Mouse (Mus musculus) stomach, embryonic 14.5 days (tissue): ENCODE measurements at regions not wholly inside any gene's neighbourhood (a gene's known extent, or its start where the extent isn't known, plus 50 kb on each side); places are given as distances from the start of the nearest gene placed in this dataset.
"Not testable (repeated sequence)": the region's sequence is repeated elsewhere in the genome, so short reads cannot be mapped to it uniquely, and the experiment has no call there.

Experiments
- ATAC-seq: fragments of 200-750 bp; cut with Nextera tagmentation; 2 replicates; pipeline ENCODE4 v1.8.0; 2017; ENCODE audit warnings: low read depth, moderate TSS enrichment; ENCODE audit not compliant: insufficient number of reproducible peaks, insufficient read depth, low FRiP score
- H3K27ac ChIP-seq: fragments of 300-500 bp; sonication (generic); 2 replicates; pipeline ENCODE4 v1.5.1; 2014; ENCODE audit warnings: mild to moderate bottlenecking, low read length, moderate library complexity, mixed read lengths
- H3K27me3 ChIP-seq: fragments of 300-500 bp; sonication (generic); 2 replicates; pipeline ENCODE4 v1.6.1; 2014; ENCODE audit warnings: low read length, control low read depth, mixed read lengths; ENCODE audit not compliant: control insufficient read depth, insufficient read depth
- H3K36me3 ChIP-seq: fragments of 300-500 bp; sonication (generic); 2 replicates; pipeline ENCODE4 v1.6.1; 2014; ENCODE audit warnings: mild to moderate bottlenecking, control low read depth, low read length, moderate library complexity, mixed read lengths; ENCODE audit not compliant: control insufficient read depth, insufficient read depth
- H3K4me1 ChIP-seq: fragments of 300-500 bp; sonication (generic); 2 replicates; pipeline ENCODE4 v1.6.1; 2014; ENCODE audit warnings: low read length, control low read depth, mixed read lengths; ENCODE audit not compliant: control insufficient read depth, insufficient read depth
- H3K4me2 ChIP-seq: fragments of 300-500 bp; sonication (generic); replicated peaks from 2 replicates; pipeline ENCODE4 v1.6.1; 2014; ENCODE audit warnings: low read depth, low read length, control low read depth
- H3K4me3 ChIP-seq: fragments of 300-500 bp; sonication (generic); 2 replicates; pipeline ENCODE4 v1.5.1; 2014; ENCODE audit warnings: low read depth, low read length, control low read depth
- H3K9ac ChIP-seq: fragments of 300-500 bp; sonication (generic); replicated peaks from 2 replicates; pipeline ENCODE4 v1.6.1; 2014; ENCODE audit warnings: low read depth, mild to moderate bottlenecking, control low read depth, low read length, moderate library complexity, mixed read lengths
- H3K9me3 ChIP-seq: fragments of 300-500 bp; sonication (generic); 2 replicates; pipeline ENCODE4 v1.6.1; 2016; ENCODE audit warnings: low read depth, low read length, control low read depth; ENCODE audit not compliant: control insufficient read depth
- WGBS: fragments of 180-500 bp; shearing (Covaris S2); extraction: QIAGEN DNeasy Blood & Tissue Kit; methylation state at CpG from one replicate; pipeline ENCODE4 v1.1.7; 2014; 5-methylcytosine and 5-hydroxymethylcytosine counted together

DNA sequence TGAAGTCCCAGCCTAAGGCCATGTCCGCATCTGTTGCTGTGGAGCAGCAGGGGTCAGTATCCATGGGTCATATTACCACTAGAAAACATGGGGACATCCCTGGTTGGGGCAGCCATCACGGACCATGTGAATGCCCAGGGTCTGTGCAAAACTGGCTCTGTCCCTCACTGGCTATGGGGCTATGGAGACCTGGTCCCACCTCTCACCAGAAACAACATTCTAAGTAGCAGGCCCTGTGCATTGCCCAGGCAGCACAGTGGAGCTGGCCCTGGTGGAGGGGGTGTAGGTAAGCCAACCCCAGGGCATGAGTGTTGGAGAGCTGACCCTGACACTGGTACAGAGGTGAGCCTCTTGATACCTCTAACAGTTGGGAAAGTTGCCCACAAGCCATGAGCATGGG, 213.7 kb downstream of the Macc1 start:
- Histone ChIP-seq H3K9ac (no peak overlapping the region), H3K27me3 (no peaks in the 10 kb centered on the region), H3K9me3 (no peaks in the 10 kb centered on the region), H3K27ac (no peak overlapping the region), H3K4me2 (no peak overlapping the region), H3K36me3 (no peaks in the 10 kb centered on the region), H3K4me3 (no peak overlapping the region), H3K4me1 (no peaks in the 10 kb centered on the region)
- no peak for ATAC-seq
- WGBS: 81% methylated on average over 2 of the region's 2 CpGs

DNA sequence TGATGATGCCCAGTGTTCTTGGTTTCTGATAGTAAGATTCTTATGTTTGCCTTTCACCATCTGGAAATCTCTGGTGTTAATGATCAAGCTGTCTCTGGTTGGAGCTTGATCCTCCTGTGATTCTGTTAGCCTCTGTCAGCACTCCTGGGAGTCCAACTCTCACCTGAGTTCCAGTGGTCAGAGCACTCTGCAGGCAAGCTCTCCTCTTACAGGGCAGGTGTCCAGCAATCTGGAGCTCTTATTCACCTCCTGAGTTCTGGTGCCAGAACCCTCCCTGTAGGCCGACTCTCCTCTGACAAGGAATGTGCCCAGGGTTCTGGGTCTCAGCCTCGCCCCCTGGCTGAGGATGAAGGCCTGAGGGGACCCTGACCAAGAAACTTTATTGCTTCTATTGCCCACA, 234.3 kb downstream of the Macc1 start:
- H3K4me2 ChIP-seq, H3K27me3 ChIP-seq, H3K36me3 ChIP-seq, H3K27ac ChIP-seq, ATAC-seq, H3K4me3 ChIP-seq, H3K9me3 ChIP-seq, H3K4me1 ChIP-seq, H3K9ac ChIP-seq: not testable (repeated sequence)
- WGBS: 75% methylated on average over 2 of the region's 2 CpGs

DNA sequence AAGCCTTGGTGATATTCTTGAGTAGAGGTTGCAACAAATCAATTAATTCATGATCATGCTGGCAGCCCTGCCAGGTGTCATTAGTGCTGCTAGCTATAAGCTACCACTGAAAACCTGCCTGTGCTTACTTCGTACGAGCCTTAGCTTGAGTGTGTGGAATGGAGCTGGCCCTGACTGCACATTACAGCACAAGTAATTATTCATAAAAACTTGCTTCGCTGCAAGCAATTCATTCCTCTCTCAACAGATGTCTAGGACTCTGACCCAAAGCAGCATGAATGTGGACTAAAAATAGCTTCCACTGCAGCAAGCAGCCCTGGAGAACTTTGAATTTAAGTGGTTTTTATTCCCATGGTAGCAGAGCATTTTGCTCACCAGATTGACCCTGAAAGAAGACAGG, 262.6 kb downstream of the Macc1 start:
- Histone ChIP-seq H3K27me3 (no peaks in the 10 kb centered on the region), H3K9ac (no peak overlapping the region), H3K4me3 (no peak overlapping the region), H3K4me1 (no peaks in the 10 kb centered on the region), H3K27ac (no peak overlapping the region), H3K36me3 (no peaks in the 10 kb centered on the region), H3K9me3 (peaks cover 7% of the 10 kb centered on the region; the same call in 1 of the 2 replicates), H3K4me2 (no peak overlapping the region)
- 35% methylated on average over 3 of the region's 3 CpGs for WGBS
- peak; percentile 71; the same call in 1 of the 2 replicates for ATAC-seq

DNA sequence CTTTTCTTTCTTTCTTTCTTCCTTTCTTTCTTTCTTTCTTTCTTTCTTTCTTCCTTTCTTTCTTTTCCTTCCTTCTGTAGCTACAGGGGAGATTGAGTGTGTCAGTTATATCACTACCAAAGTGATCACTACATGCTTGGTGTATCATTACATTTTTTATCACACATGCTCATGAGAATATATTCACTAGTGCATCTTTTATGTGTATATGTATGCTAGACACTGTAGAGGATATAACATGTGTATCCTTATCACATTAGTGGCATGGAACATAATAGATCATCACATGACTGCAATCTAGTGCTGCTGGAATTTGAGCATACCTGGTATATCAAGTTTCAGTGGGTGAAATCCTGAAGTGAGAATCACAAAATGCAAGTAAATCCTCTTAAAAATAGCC, 263.2 kb downstream of the Macc1 start:
- H3K9ac ChIP-seq: no peak overlapping the region
- H3K9me3 ChIP-seq: peaks cover 2% of the 10 kb centered on the region; the same call in 1 of the 2 replicates
- H3K27me3 ChIP-seq: no peaks in the 10 kb centered on the region
- no peak overlapping the region for H3K27ac ChIP-seq
- no peak overlapping the region for H3K4me2 ChIP-seq
- H3K36me3 ChIP-seq: no peaks in the 10 kb centered on the region
- no peak for ATAC-seq
- no peaks in the 10 kb centered on the region for H3K4me1 ChIP-seq
- no peak overlapping the region for H3K4me3 ChIP-seq

DNA sequence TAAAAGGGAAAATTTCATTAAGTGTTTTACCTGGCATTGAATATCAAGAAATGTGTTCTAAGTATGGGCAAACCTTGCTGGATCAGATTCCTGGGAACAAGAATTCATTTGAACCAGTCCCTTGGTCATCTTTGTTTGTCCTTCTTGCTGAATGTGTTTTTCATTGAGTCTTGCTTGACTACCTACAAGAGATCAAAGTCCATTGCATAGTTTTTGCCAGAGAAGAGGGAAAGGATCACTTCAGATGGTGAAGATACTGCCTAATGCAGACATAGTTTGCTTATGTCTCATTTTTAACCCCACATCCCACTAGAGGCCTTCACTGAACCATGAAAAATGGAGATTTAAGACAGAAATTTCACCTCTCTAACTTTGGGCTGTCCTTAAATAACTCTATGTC, 287.3 kb downstream of the Macc1 start:
- Histone ChIP-seq H3K4me1 (no peaks in the 10 kb centered on the region), H3K27me3 (no peaks in the 10 kb centered on the region), H3K9me3 (no peaks in the 10 kb centered on the region), H3K9ac (no peak overlapping the region), H3K4me2 (no peak overlapping the region), H3K27ac (no peak overlapping the region), H3K36me3 (no peaks in the 10 kb centered on the region), H3K4me3 (no peak overlapping the region)
- ATAC-seq: no peak

DNA sequence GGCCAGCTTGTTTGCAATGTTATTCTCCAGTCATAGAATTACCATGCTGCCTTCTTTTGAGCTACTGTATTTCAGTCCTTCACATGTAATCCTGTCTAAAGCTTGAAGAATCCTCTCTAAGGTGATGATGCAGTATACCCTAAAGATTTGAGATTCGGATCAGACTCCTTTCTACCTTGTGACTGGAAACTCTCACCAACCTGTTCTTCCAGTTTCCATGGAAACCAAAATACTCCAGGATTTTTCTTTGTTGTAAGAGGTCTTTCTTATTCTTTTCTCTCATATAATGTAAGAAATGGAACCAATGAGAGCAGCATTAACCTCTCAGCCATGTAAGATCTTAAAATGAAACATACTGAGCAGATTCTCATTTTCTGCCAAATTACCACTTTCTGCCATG, 310.2 kb downstream of the Macc1 start:
- H3K4me1 ChIP-seq: no peaks in the 10 kb centered on the region
- no peak overlapping the region for H3K4me3 ChIP-seq
- H3K4me2 ChIP-seq: no peak overlapping the region
- H3K27ac ChIP-seq: no peak overlapping the region
- no peak for ATAC-seq
- H3K36me3 ChIP-seq: no peaks in the 10 kb centered on the region
- H3K9ac ChIP-seq: no peak overlapping the region
- H3K27me3 ChIP-seq: no peaks in the 10 kb centered on the region
- no peaks in the 10 kb centered on the region for H3K9me3 ChIP-seq
- whole genome bisulfite sequencing: 59% methylated on average over 1 of the region's 1 CpGs

DNA sequence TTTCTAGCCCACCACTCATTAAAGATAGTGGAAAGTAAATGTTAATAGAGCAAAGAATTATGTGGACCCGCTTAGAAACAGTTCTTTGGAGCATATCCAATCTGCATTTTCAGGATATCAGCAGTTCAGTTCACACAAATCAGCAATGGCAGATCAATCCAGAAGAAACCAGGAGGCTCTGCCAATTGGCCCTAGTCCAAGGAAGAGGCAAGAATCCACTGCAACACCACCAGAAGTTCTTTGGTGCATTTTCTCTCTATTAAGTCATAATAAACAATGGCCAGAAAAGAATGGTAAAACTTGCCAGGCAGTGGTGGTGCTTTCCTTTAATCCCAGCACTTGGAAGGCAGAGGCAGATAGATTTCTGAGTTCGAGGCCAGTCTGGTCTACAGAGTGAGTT, 290.3 kb upstream of the Tmem196 start:
- H3K36me3 ChIP-seq: no peaks in the 10 kb centered on the region
- no peak overlapping the region for H3K27ac ChIP-seq
- no peak overlapping the region for H3K4me3 ChIP-seq
- no peaks in the 10 kb centered on the region for H3K9me3 ChIP-seq
- WGBS: 63% methylated on average over 2 of the region's 2 CpGs
- ATAC-seq: no peak
- H3K4me2 ChIP-seq: no peak overlapping the region
- no peaks in the 10 kb centered on the region for H3K4me1 ChIP-seq
- H3K9ac ChIP-seq: no peak overlapping the region
- H3K27me3 ChIP-seq: no peaks in the 10 kb centered on the region
